In genomic region chr5:64314288-64315052, GRCm38 (mm10) we compare ENCODE assay signal across 11 mouse cellular contexts.
DNase-seq lines count a peak whose midpoint lies in the region; ATAC-seq and TF ChIP-seq lines count a peak whose summit lies in the region.
"Had no signal": no experiment of that assay in that cellular context is flagged by ENCODE, and none has a peak within 500 bp of the region (broad histone marks: within the 10 kb centered on the region; RNA-seq: fewer than 3 reads in every experiment).

No protein-coding gene starts in this region.

- TF ChIP-seq POLR2A in heart, adult 2 months (IDR thresholded peaks at IDR 0.05; ENCODE audit: insufficient read depth, low read depth, low read length), result no peak
- no peak for TF ChIP-seq POLR2A in brain, embryonic 14.5 days (IDR thresholded peaks at IDR 0.05; ENCODE audit: borderline replicate concordance, extremely low read depth, insufficient read depth, insufficient read length, poor library complexity, severe bottlenecking)

- H3K9me3 ChIP-seq in hindbrain, embryonic 16.5 days (ENCODE audit: control insufficient read depth, low read length), result no peaks in the 10 kb centered on the region
- H3K9me3 ChIP-seq in midbrain, embryonic 16.5 days (replicated peaks; ENCODE audit: control insufficient read depth, low read length, poor library complexity, severe bottlenecking), result no peaks in the 10 kb centered on the region
- H3K9me3 ChIP-seq: heart, embryonic 15.5 days had no signal

- peak overlapping the region; percentile 67 for H3K27ac ChIP-seq in heart, adult 2 months
- H3K27ac ChIP-seq in hindbrain, embryonic 16.5 days (ENCODE audit: low read depth, low read length), result peak overlapping the region; percentile 58
- peak overlapping the region; percentile 69 for H3K27ac ChIP-seq in midbrain, embryonic 16.5 days (ENCODE audit: low read length)
- H3K27ac ChIP-seq: heart, embryonic 15.5 days had no signal

- no peaks in the 10 kb centered on the region for H3K27me3 ChIP-seq in heart, adult 2 months (ENCODE audit: control insufficient read depth, insufficient read depth, low read length)
- H3K27me3 ChIP-seq in hindbrain, embryonic 16.5 days (replicated peaks; ENCODE audit: control insufficient read depth, insufficient read depth, low read length), result no peaks in the 10 kb centered on the region
- H3K27me3 ChIP-seq in midbrain, embryonic 16.5 days (ENCODE audit: control insufficient read depth, insufficient read depth, low read depth, low read length), result no peaks in the 10 kb centered on the region
- H3K27me3 ChIP-seq: heart, embryonic 15.5 days had no signal

- no peak for TF ChIP-seq EP300 in heart, adult 2 months (IDR thresholded peaks at IDR 0.05; ENCODE audit: insufficient read depth, low read depth, low read length)

- 33% methylated on average over 6 of the region's 6 CpGs for WGBS in heart, adult 2 months
- WGBS in hindbrain, embryonic 16.5 days, result 14% methylated on average over 6 of the region's 6 CpGs
- 7% methylated on average over 6 of the region's 6 CpGs for WGBS in midbrain, embryonic 16.5 days

- intact Hi-C loops in heart, adult 2 months (cut with DNase I), result no loop called here
- intact Hi-C loops in heart, postnatal 25 days (cut with DNase I), result no loop called here

- DNase-seq in heart, adult 2 months, result peak in 1 of 2 experiments; percentile 21
- no peak for DNase-seq in heart, postnatal 25 days (ENCODE audit: low spot score)
- peak; percentile 82 for DNase-seq in brain, embryonic 14.5 days (ENCODE audit: low read depth)
- no peak for DNase-seq in ovary, postnatal 36 days (ENCODE audit: low spot score)
- no peak for DNase-seq in left cerebral cortex, adult 8-10 months (ENCODE audit: low spot score in 2 of 2)
- DNase-seq in frontal cortex, postnatal 10 days (ENCODE audit: low spot score in 2 of 2), result no peak
- DNase-seq: layer of hippocampus, postnatal 36 days; lung, postnatal 10 days had no signal

- peak; percentile 80 for ATAC-seq in hindbrain, embryonic 16.5 days
- ATAC-seq in midbrain, embryonic 16.5 days, result peak; percentile 67; the same call in 1 of the 2 replicates

- no peaks in the 10 kb centered on the region; the same call in none of the 2 replicates for H3K36me3 ChIP-seq in heart, adult 2 months (ENCODE audit: control insufficient read depth, insufficient read depth, low read length)
- no peaks in the 10 kb centered on the region for H3K36me3 ChIP-seq in hindbrain, embryonic 16.5 days (ENCODE audit: control insufficient read depth, insufficient read depth, low read length)
- 0 out of 2 replicates have a peak, but pooled peaks cover 2% of the 10 kb centered on the region for H3K36me3 ChIP-seq in midbrain, embryonic 16.5 days (ENCODE audit: control insufficient read depth, insufficient read depth, low read length)

- H3K4me1 ChIP-seq in heart, adult 2 months (ENCODE audit: control insufficient read depth, insufficient read depth, low read length), result peaks cover 16% of the 10 kb centered on the region
- peaks cover 11% of the 10 kb centered on the region for H3K4me1 ChIP-seq in hindbrain, embryonic 16.5 days (ENCODE audit: control insufficient read depth, insufficient read depth, low read depth, low read length)
- H3K4me1 ChIP-seq in midbrain, embryonic 16.5 days (ENCODE audit: control insufficient read depth, insufficient read depth, low read length), result peaks cover 11% of the 10 kb centered on the region

- H3K9ac ChIP-seq in heart, adult 2 months (ENCODE audit: low read depth, low read length), result no peak overlapping the region
- no peak overlapping the region for H3K9ac ChIP-seq in hindbrain, embryonic 16.5 days (ENCODE audit: low read depth, low read length)
- H3K9ac ChIP-seq in midbrain, embryonic 16.5 days (ENCODE audit: low read depth, low read length), result 0 out of 2 replicates have a peak overlapping the region, but pooled peaks have one; percentile 16
- H3K9ac ChIP-seq: heart, embryonic 15.5 days had no signal

- H3K4me3 ChIP-seq in heart, adult 2 months, result no peak overlapping the region
- no peak overlapping the region for H3K4me3 ChIP-seq in hindbrain, embryonic 16.5 days (ENCODE audit: low read length)
- H3K4me3 ChIP-seq in midbrain, embryonic 16.5 days (ENCODE audit: low read depth, low read length), result no peak overlapping the region
- H3K4me3 ChIP-seq: heart, embryonic 15.5 days had no signal

- TF ChIP-seq CTCF in heart, adult 2 months (IDR thresholded peaks at IDR 0.05), result no peak
- TF ChIP-seq CTCF in brain, embryonic 14.5 days (IDR thresholded peaks at IDR 0.05; ENCODE audit: borderline replicate concordance, extremely low read depth, insufficient read depth, insufficient read length), result no peak

- H3K79me2 ChIP-seq in heart, adult 2 months (replicated peaks; ENCODE audit: control insufficient read depth, insufficient read depth, low read length), result no peaks in the 10 kb centered on the region

- H3K4me2 ChIP-seq in hindbrain, embryonic 16.5 days (ENCODE audit: low read length), result no peak overlapping the region
- no peak overlapping the region for H3K4me2 ChIP-seq in midbrain, embryonic 16.5 days (ENCODE audit: low read length)
- H3K4me2 ChIP-seq: heart, embryonic 15.5 days had no signal
